Mouse (Mus musculus) monocyte, adult 2 months (primary cell): ENCODE data around the gene Slc35g3.

ENCODE experiments used
- DNase-seq, 2 experiments: peaks; one replicate each; pipeline ENCODE4 v3.0.0; 2022; ENCODE audit warnings: low spot score in 2 of 2, low read depth in 1 of 2

Slc35g3 gene

DNA sequence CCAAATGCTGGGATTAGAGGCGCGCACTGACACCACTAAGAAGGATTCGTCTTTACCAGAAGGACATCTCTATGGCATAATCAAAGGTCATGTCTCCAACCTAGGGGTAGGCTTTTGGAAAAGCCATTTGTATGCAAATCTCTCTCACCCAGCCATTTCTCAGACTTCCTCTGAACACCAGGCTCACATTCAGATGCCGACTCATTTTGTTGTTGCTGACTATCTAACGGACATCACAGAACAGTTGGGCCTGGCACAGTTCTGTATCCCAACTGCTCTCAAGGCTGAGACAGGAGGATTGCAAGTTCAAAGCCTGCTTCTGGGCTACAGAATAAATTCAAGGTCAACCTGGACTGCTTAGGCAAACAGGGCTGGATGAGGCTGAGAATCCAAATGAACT, 25.5 kb upstream of the Slc35g3 start:
- DNase-seq = no peak

DNA sequence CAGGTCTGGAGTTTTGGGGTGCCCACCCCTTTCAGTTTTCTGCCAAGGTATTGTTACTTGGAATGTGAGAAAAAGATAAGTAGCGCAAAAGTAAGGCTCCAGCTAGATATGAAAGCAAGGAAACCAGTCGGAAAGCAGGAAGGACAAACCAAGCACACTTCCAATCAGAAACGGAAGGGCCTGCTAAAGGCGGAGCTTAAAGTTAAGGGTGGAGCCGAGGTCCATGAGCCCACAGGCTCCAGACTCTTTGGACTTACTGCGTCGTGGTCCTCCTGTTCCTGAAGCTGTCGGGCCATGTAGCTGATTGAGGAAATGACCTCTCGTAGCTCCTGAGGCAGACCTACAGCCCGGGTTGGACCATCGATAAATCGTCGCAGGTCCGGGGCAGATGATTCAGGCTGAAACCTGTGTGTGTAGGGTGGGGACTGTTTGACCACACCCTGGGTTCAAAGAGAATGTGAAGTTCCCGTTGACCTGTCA, 23.1 kb upstream of the Slc35g3 start:
- no peak for DNase-seq

DNA sequence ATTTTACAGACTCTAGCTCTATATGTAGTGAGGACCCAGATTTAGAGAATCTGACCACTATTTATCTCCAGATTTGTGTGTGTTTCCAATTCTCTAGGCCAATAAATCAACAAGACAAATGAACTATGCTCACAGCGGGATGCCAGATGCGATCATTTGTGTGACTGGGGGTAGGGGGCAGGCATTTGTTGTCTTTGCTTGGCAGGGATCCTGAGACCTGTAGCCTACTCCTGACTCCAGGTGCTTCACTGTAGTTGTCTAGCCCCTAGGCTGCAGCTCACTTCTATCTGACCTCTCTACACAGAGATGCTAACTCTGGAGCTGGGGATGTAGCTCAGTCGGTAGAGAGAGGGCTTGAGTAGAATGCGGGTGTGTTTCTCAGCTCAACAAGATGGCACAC, 20.1 kb upstream of the Slc35g3 start:
- no peak for DNase-seq

DNA sequence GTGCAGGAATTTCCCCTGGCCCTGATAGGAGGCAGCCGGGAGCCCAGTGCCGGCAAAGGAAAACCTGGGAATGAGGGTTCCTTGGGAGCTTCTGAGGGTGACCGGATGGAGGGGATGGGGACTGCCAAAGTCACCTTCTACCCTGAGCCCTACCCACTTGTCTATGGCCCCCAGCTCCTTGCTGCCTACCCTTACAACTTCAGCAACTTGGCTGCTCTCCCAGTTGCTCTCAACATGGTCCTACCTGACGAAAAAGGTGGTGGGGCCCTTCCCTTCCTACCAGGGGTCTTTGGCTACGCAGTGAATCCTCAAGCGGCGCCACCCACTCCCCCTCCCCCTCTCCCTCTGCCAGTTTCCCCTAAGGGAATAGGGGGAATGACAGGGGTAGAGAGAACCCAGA, 17.2 kb upstream of the Slc35g3 start:
- no peak for DNase-seq

DNA sequence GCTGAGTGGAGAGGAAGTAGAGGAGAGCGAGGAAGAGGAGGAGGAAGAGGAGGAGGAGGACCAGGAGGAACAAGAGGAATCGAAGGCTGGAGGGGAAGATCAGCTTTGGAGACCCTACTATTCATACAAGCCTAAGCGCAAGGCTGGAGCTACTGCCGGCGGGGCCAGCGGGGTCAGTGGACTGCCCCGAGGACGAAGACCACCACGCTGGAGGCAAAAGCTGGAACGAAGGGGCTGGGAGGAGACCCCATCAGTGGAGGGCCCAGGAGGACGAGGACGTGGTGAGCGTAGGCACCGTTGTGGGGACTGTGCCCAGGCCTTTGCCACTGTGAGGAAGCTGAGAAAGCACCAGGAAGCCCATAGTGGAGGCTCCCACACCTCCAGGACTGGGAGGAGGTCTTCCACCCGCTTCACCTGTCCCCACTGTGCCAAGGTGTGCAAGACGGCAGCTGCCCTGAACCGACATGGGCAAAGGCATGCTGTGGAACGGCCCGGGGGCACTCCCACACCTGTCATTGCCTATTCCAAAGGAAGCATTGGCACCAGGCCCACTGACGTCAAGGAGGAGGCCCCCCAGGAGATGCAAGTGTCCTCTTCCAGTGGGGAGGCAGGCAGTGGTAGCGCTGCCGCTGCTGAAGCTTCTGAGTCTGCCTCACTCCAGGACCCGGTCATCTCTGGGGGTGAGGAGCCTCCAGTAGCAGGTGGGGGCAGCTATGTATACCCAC, 16.7 kb upstream of the Slc35g3 start:
- DNase-seq = no peak

DNA sequence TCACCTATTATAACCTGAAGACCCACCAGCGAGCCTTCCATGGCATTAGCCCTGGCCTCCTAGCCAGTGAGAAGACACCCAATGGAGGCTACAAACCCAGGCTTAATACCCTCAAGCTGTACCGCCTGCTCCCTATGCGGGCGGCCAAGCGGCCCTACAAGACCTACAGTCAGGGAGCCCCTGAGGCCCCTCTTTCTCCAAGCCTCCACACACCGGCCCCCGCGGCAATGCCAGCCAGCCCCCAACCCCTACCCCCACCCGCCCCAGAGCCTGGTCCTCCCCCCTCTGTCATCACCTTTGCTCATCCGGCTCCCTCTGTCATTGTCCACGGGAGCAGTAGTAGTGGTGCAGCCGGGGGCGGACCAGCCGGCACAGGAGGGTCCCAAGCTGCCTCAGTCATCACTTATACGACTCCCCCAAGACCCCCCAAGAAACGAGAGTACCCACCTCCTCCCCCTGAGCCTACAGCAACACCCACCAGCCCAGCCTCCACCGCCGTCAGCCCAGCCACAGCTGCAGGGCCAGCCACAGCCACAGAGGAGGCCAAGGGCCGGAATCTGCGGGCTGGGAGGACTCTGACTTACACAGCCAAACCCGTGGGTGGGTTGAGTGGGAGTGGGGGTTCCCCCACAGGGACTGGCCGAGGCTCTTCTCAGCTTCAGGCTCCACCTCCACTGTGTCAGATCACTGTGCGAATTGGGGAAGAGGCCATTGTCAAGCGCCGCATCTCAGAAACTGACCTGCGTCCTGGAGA, 15.9 kb upstream of the Slc35g3 start:
- DNase-seq = no peak

DNA sequence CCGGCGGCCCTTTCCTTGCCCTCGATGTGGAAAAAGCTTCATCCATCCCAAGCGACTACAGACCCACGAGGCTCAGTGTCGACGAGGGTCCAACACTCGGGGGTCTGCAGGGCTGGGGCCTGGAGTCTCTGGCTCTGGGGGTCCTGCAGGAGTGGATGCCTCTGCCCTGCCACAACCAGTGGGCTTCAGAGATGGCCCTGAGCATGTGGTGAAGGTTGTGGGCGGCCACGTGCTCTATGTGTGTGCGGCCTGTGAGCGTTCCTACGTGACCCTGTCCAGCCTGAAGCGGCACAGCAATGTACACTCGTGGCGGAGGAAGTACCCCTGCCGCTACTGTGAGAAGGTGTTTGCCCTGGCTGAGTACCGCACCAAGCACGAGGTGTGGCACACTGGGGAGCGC, 14.7 kb upstream of the Slc35g3 start:
- DNase-seq = no peak

DNA sequence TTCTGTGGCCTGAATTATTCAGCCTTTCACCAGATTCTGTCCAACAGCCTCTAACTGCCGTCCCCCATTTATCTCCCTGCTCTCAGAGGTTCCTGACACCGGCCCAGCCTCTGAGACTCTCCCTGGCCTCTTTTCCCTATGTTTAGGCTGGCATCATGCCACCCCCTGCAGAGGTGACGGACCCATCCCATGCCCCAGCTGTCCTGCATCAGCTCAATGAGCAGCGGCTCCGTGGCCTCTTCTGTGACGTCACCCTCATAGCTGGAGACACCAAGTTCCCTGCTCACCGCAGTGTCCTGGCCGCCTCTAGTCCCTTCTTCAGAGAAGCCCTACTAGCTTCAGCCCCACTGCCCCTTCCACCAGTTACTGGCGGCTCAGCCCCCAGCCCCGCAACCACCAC, 13.9 kb upstream of the Slc35g3 start:
- DNase-seq = no peak

DNA sequence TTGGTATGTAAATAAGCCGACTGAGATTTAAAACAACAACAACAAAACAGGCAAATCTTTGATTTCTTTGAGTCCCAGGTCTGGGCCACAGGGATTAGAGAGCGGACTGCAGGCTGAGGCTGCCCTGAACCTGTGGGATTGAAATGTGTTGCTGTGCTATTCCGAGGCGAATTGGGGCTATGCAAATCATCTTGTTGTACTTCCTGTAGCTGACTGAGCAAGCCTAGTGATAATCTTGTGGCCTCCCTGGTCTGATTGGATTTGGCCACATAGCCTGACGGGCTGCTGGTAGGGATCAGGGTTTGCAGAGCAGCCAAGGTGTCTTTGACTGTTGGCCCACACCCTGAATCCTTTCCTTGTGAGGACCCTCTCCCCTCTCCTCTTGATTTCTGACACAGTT, 13.2 kb upstream of the Slc35g3 start:
- DNase-seq = no peak

DNA sequence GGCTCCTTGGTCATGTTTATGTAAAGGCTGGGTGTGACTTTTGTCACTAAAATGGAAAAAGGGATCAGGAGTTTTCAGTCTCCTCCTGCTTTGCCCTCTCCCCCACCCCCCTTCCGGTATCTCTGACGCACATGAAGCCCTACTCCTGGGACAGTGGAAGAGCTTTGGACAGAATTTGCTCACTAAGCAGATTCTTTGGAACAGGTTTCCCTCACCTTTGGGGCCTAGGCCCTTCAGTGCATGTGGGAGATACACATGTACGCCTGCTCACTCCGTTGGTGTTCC, 5.8 kb upstream of the Slc35g3 start:
- no peak for DNase-seq

DNA sequence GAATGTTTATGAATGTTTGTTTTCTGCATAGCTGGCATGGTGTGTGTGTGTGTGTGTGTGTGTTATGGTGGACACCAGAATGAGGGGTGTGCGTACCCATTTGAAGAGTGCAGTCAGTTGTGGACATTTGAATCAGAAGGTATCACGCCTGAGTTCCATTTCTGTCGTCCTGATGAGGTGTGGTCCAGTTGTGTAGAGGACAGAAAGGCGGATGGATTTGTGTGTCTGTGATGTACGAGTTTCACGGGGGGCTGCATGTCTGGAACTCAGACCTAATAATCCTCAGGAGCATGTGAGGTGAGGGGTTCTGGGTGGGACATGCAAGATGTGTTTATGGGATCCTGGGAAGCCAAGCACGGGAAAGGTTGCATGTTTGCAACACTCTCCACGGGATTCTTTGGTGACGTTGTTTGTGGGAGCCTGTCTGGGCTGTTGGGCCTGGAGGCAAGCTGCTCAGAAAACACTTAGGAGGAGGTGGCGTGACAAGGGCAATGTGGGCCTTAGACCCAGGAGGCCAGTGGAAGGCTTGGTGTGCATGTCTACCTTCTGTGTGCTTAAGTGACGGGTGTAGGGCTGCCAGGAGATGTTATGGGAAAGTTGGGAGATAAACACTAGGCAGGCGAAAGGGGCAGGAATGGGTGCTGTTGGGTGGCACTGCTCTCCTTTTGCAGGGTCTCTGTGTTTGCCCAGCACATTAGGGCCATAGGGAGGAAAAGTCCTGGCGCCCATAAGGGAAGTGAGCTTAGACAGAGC, 5.3 kb upstream of the Slc35g3 start:
- no peak for DNase-seq

DNA sequence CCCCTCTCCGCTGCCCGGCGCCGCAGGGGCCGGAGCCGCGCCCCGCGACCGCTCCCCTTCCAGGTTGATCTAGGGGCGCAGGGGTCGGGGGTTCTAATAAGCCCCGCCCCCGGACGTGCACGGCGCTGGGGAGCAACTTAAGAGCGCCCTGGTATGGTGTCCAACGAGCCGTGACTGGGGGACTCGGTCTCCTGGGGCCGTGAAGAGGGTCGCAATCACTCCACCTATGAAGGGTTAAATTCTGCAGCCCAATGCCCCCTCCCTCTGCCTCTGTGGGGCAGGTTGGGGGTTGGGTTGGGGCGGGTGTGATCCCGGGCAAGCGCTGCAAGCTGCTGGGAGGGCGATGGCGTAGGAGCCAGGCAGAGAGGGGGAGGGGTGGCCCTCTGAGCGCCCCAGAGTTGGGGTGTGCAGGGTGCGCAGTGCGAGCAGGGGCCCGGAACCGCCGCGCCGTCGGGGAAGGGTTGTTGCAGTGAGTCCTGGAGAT, 4.4 kb upstream of the Slc35g3 start:
- no peak for DNase-seq

DNA sequence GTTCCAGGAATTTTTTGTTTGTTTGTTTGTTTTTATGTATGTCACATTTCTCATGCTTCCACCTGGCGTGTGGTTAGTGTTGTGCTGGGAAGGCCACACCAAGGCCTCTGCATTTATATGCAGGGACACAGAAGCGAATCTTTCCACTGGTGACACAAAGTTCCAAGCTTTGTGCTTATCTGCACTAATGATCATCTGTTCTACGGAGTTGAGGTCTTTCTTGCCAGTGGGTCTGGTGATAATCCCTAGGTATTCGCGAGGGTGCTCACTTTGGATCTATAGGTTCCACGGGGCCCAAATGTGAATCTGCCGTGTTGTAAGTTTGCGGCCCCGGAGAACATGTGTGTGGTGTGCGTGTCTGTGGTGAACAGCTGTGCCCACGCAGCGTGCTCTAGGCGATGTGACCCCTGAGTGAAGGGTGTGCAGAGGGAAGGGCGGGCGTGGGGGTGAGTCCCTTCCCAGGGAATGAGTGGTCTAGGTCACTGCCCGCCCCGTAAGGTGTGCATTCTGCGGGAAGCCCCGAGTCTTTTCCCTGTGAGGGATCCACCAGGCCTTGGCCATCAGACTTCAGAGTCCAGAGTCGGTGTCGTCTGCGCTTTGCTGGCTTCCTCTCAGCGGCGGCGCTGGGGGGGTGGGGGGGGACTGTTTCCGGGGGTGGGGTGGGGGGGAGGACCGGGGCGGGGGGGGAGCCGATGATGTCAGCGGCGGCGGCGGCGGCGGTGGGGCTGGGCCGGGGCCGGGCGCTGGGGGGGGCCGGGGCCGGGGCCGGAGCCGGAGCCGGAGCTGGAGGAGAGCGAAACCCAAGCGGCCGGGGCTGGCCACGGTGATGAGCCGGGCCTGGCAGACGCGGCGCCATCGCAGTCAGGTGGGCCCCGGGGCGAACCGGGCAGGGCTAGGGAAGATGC, 3.7 kb upstream of the Slc35g3 start, which contains the start of gene Zbtb4:
TSS of gene Zbtb4 (plus strand) at position 692 of the 905 bp plus-strand sequence.
- DNase-seq = no peak

DNA sequence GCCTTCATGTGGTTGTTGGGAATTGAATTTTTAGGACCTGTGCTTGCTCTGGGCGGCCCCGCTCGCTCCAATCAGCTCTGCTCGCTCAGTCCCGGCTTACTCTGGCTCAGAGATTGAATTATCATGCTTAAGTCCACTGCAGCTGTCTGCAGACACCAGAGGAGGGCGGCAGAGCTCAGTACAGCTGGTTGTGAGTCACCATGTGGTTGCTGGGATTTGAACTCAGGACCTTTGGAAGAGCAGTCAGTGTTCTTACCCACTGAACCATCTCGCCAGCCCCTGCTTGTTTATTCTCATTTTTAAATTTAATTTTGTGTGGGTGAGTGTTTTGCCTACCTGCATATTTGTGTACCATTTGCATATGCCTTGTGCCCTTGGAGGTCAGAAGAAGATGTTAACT, 1.8 kb upstream of the Slc35g3 start:
- DNase-seq = no peak

DNA sequence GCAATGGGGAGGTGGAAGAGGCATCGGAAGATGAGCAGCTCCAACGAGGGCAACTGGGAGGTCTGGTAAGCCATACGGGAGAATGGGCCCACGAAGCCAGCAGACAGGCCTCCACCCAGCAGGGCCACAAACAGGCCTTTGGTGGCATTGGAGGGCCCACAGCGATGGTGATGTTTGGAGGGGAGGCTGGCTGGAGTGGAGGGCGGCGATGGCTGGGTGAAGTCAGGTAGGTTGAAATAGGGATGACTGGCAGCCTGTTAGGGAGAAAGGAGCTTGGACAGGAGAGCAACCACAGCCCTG, 917 bp downstream of the Slc35g3 start:
- no peak for DNase-seq

DNA sequence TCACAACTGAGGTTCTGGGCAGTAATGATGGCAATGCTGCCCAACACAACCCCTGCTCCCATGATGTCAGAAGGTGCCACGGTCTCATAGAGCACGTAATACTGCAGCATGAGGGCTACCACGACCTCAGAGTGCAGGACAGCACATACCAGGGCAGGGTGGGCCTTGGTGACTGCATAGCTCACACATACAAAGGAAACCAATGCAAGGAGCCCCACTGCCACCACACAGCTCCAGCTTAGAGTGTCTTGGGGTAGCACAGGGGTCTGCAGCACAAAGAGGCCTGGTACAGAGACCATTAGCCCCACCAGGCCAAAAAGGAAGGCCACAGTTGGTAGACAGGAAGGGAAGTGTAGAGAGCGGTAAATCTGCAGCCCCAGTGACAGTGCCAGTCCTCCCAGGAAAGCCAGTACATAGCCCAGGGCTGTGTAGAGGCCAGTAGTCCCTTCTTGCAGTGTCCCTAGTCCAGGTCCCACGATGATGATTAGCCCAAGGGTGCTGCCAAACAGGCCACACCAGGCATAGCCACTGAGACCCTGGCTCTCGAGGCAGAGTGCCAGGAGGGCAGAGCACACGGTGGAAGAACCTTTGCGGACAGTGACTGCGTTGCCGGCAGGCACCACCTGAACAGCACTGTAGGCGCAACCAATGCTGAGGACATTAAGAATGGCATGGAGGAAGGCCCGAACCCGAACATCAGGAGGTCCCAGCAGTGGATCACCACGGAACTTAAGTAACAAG, 1.4 kb downstream of the Slc35g3 start:
- DNase-seq = no peak

DNA sequence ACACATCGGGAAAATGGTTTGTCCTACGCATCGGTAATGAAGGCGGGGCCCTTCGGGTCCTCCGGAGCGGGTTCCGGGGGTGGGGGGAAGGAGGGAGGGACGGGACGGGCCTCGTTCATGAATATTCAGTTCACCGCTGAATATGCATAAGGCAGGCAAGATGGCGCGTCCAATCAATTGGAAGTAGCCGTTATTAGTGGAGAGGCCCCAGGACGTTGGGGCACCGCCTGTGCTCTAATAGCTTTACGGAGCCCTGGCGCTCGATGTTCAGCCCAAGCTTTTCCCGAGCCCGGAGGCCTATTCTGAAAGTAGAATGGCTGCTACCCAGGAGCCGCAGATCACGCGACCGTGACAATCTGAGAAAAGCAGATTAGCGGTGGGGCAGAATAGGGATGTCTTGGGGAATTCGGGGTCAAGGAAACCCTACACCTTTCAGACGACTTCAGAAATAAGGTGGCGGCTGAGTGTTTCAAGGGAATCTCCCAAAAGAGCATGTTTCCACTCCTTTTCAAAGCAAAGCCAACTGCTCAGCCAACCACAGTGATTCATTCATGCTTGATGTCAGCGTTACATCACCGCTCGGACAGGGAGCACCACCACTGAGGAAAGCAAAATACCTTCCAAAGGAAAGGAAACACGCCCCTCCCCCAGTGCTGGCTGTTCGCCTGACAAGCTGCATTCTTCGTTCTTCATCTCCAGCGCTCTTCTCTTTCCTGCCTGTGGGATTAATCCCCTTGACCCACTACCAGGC, 2.6 kb downstream of the Slc35g3 start:
- DNase-seq = peak in 1 of 2 experiments; percentile 32

DNA sequence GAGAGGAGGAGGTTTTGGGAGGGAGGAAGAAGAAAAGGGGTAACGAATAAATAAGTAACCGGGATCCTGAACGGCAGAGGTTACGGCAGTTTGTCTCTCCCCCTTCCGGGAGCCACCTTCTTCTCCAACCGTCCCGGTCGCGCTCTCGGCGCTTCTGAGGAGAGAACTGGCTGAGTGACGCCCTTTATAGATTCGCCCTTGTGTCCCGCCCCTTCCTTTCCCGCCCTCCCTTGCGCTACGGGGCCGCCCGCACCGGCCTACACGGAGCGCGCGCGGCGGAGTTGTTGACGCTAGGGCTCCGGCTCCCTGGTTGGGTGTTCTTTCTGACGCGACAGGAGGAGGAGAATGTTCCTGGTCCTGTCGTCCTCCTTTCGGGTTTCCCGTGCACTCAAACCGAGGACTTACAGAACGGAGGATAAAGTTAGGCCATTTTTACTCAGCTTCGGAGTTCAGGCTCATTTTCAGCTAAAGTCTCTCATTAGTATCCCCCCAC, 3.2 kb downstream of the Slc35g3 start, which contains the start of gene Polr2a:
TSS of gene Polr2a (minus strand) at position 160 of the 493 bp plus-strand sequence.
- peak; percentile 95 to 98 for DNase-seq

DNA sequence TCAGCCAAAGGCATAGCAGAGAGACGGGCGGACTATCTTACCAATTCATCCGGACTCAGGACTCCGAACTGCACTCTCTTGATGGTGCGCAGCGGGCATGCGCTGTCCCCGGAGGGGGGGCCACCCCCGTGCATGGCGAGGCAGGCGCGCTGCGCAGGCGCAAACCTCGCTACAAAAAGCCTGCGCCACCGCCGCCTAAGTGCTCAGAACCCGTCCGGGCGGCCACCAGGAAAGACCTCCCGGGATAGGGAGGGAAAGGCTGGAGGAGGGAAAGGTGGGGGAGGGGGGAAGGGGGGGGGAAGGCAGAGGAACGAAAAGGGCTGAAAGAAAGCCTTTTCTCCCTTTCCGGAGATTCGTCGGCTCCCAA, 3.7 kb downstream of the Slc35g3 start:
- DNase-seq = peak; percentile 78 to 92
